Mouse (Mus musculus): ENCODE data around the gene Tars2. TPM values are rescaled to one million over a fixed set of nuclear protein-coding genes. Genes with fewer than 3 reads are reported as not detected.
"Not testable (repeated sequence)": the region's sequence is repeated elsewhere in the genome, so short reads cannot be mapped to it uniquely, and the experiment has no call there.

Tars2 gene
- polyA plus RNA-seq, 1 experiment from 2014 or later: 58.8 TPM

DNA sequence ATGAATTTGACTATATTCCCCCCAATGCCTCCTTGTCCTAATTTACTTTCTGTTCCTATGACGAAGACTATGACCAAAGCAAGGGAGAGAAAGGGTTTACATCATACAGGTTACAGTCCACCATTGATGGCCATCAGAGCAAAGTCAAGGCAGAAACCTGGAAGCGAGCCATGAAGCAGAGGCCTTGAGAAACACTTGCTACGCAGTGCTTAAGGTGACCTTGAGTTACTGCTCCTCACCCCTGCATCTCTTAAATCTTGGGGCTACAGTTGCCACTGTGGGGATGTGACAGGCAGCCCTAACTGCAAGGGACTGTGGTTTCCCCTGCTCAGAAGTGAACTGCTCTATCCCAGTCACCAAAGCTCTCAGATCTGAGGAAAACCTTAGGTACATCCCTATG lies 56.7 kb downstream of the Tars2 start:
- WGBS: 95% methylated on average over 3 of the region's 3 CpGs
- peaks cover 30% of the 10 kb centered on the region for H3K4me1 ChIP-seq (replicated peaks)

GRCm38 (mm10) chr3:95701877-95702540 lies 58.0 kb downstream of the Tars2 start:
- 4% methylated on average over 24 of the region's 24 CpGs for WGBS
- peak overlapping the region; percentile 88 for H3K27ac ChIP-seq

More for the DNA sequence above, 56.7 kb downstream of the Tars2 start:
- no peak for DNase-seq (ENCODE audit: low spot score)
- Histone ChIP-seq H3K9me3 (no peaks in the 10 kb centered on the region), H3K36me3 (no peaks in the 10 kb centered on the region), H3K27ac (no peak overlapping the region), H3K27me3 (ENCODE audit: insufficient read depth, poor library complexity, severe bottlenecking) (0 out of 2 replicates have a peak, but pooled peaks cover 4% of the 10 kb centered on the region), H3K4me3 (no peak overlapping the region)

DNA sequence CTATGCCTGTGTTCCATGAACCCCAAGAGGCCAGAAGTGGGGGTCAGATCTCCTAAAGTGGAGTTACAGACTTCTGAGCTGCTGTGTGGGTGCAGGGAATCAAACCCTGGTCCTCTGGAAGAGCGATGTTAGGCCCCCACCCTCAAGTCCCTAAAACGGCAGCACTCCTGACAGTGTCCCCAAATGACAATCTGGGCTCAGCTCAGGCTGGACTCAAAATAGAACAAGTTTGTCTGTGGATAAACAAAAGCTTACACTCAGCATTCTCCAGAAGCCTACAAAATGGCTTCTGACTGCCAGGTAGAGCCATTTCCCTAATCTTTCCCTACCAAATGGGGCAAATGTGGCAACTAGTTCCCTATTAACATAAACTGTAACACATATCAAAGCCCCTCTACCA lies 58.9 kb downstream of the Tars2 start:
- 77% methylated on average over 2 of the region's 2 CpGs for WGBS
- Histone ChIP-seq H3K9me3 (no peaks in the 10 kb centered on the region), H3K27me3 (ENCODE audit: insufficient read depth, poor library complexity, severe bottlenecking) (0 out of 2 replicates have a peak, but pooled peaks cover 4% of the 10 kb centered on the region), H3K36me3 (no peaks in the 10 kb centered on the region), H3K27ac (peak overlapping the region; percentile 88), H3K4me3 (no peak overlapping the region), H3K4me1 (replicated peaks) (peaks cover 43% of the 10 kb centered on the region)
- no peak for DNase-seq (ENCODE audit: low spot score)

More at GRCm38 (mm10) chr3:95701877-95702540, 58.0 kb downstream of the Tars2 start:
- no peaks in the 10 kb centered on the region for H3K36me3 ChIP-seq
- H3K27me3 ChIP-seq (ENCODE audit: insufficient read depth, poor library complexity, severe bottlenecking): 0 out of 2 replicates have a peak, but pooled peaks cover 4% of the 10 kb centered on the region
- H3K4me3 ChIP-seq: peak overlapping the region; percentile 44
- H3K4me1 ChIP-seq (replicated peaks): peaks cover 34% of the 10 kb centered on the region
- DNase-seq (ENCODE audit: low spot score): peak; percentile 87
- H3K9me3 ChIP-seq: no peaks in the 10 kb centered on the region

- H3K9me3 ChIP-seq: no peaks in the 10 kb centered on the region
- H3K36me3 ChIP-seq: no peaks in the 10 kb centered on the region
- H3K27me3 ChIP-seq (ENCODE audit: insufficient read depth, poor library complexity, severe bottlenecking): 0 out of 2 replicates have a peak, but pooled peaks cover 4% of the 10 kb centered on the region
- WGBS: 48% methylated on average over 6 of the region's 6 CpGs
- no peak overlapping the region for H3K4me3 ChIP-seq
- H3K4me1 ChIP-seq (replicated peaks): peaks cover 51% of the 10 kb centered on the region
- no peak for DNase-seq (ENCODE audit: low spot score)
- peak overlapping the region; percentile 64 for H3K27ac ChIP-seq
Measured at GRCm38 (mm10) chr3:95700233-95700681, 59.7 kb downstream of the Tars2 start.

DNA sequence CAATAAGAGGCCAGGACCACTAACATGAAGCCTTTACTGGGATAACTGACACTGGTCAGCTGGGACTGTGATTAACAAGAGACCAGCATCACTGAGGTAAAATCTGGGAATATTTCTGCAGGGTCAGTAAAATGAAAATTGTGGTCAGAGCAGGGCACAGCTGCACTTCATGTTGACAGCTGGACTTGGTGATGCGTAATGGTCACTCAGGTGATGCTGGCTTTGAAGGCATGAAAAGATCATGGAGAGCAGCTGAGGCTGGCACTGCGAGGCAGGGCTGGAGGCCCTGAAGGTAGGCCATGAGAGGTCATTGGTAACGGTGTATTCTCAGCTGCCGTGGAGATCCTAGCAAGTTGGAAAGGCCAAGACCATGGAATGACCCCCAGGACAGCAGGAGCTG lies 61.7 kb downstream of the Tars2 start:
- no peak overlapping the region for H3K27ac ChIP-seq
- peaks cover 4% of the 10 kb centered on the region; the same call in 1 of the 2 replicates for H3K27me3 ChIP-seq (ENCODE audit: insufficient read depth, poor library complexity, severe bottlenecking)
- peaks cover 69% of the 10 kb centered on the region for H3K4me1 ChIP-seq (replicated peaks)
- WGBS: 91% methylated on average over 4 of the region's 4 CpGs
- DNase-seq (ENCODE audit: low spot score): no peak
- no peak overlapping the region for H3K4me3 ChIP-seq
- H3K36me3 ChIP-seq: no peaks in the 10 kb centered on the region
- H3K9me3 ChIP-seq: no peaks in the 10 kb centered on the region

DNA sequence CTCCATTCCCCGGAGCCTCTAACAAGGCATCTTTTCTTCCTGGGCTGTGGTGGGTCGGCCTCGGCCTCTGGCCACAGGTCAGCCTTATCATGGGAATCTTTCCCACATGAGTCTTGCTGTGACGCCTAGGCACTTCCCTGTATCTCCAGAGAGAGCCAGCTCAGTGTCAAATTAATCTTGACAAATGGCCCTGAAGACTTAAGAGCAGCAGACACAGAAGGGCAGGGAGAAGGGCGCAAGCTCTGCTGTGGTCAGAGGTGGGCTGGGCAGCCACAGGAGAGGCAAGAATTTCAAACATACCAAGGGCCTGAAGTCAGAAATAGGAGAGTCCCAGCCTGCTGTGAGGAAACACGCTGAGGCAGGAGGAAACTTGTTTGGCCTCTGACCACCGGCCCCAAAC lies 63.6 kb downstream of the Tars2 start:
- H3K4me1 ChIP-seq (replicated peaks): peaks cover 59% of the 10 kb centered on the region
- peak; percentile 55 for DNase-seq (ENCODE audit: low spot score)
- 13% methylated on average over 7 of the region's 7 CpGs for WGBS
- H3K27me3 ChIP-seq (ENCODE audit: insufficient read depth, poor library complexity, severe bottlenecking): peaks cover 4% of the 10 kb centered on the region; the same call in 1 of the 2 replicates
- no peaks in the 10 kb centered on the region for H3K9me3 ChIP-seq
- 0 out of 2 replicates have a peak overlapping the region, but pooled peaks have one; percentile 6 for H3K4me3 ChIP-seq
- peak overlapping the region; percentile 76 for H3K27ac ChIP-seq
- H3K36me3 ChIP-seq: peaks cover 2% of the 10 kb centered on the region; the same call in 1 of the 2 replicates

- peak overlapping the region; percentile 76 for H3K27ac ChIP-seq
- no peak for DNase-seq (ENCODE audit: low spot score)
Measured at GRCm38 (mm10) chr3:95695796-95696195, 64.2 kb downstream of the Tars2 start.

DNA sequence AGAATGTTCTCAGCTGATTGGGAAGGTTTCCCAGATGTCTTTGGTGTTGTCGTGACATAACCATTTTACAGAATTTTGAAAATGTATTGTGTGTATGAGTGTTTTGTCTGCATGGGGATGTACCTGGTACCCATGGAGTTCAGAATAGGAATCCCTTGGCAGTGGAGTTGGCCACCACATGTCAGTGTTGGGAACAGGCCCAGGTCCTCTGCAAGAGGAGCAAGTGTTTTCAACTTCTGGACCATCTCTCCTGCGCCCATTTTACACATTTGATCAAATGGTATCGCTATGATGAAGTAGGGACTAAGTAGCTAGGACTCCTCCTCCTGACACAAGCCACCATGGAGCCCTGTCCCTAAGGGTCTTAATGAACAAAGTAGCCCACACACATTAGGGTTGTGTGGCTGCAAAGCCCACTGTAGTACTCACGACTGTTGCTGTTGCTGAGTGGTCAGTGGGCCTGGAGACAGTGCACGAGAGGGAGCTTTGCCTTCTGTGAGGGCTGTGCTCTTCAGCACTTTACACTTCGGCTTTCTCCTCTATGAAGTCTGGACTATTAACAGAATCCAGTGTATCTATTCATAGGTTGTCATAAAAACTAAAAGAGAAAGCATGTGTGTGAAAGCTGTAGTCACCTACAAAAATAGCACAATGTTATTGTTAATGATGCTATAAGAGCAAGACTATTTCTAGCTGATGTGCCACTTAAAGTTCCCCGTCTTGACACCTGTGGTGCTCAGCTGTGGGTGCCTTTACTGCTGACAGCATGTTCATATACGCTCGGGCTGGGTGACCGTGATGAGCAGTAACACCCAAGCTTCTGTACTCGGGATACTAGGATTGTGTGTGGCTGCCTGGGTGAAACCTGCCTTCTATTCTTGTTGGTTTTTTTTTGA lies 65.0 kb downstream of the Tars2 start:
- Histone ChIP-seq H3K4me3 (no peak overlapping the region), H3K27ac (peak overlapping the region; percentile 76), H3K27me3 (ENCODE audit: insufficient read depth, poor library complexity, severe bottlenecking) (peaks cover 4% of the 10 kb centered on the region; the same call in 1 of the 2 replicates), H3K36me3 (peaks cover 5% of the 10 kb centered on the region; the same call in 1 of the 2 replicates), H3K4me1 (replicated peaks) (peaks cover 50% of the 10 kb centered on the region), H3K9me3 (0 out of 2 replicates have a peak, but pooled peaks cover 2% of the 10 kb centered on the region)
- no peak for DNase-seq (ENCODE audit: low spot score)
- 89% methylated on average over 11 of the region's 11 CpGs for WGBS

More at GRCm38 (mm10) chr3:95695796-95696195, 64.2 kb downstream of the Tars2 start:
- H3K9me3 ChIP-seq: 0 out of 2 replicates have a peak, but pooled peaks cover 2% of the 10 kb centered on the region
- peak overlapping the region; percentile 6; the same call in 1 of the 2 replicates for H3K4me3 ChIP-seq
- H3K4me1 ChIP-seq (replicated peaks): peaks cover 53% of the 10 kb centered on the region
- peaks cover 4% of the 10 kb centered on the region; the same call in 1 of the 2 replicates for H3K27me3 ChIP-seq (ENCODE audit: insufficient read depth, poor library complexity, severe bottlenecking)
- 20% methylated on average over 3 of the region's 3 CpGs for WGBS
- peaks cover 5% of the 10 kb centered on the region; the same call in 1 of the 2 replicates for H3K36me3 ChIP-seq

GRCm38 (mm10) chr3:95693821-95694807 lies 65.9 kb downstream of the Tars2 start:
- 50% methylated on average over 11 of the region's 11 CpGs for WGBS
- peaks cover 5% of the 10 kb centered on the region; the same call in 1 of the 2 replicates for H3K36me3 ChIP-seq
- DNase-seq (ENCODE audit: low spot score): no peak
- peak overlapping the region; percentile 31; the same call in 1 of the 2 replicates for H3K27ac ChIP-seq
- no peak overlapping the region for H3K4me3 ChIP-seq
- peaks cover 53% of the 10 kb centered on the region for H3K4me1 ChIP-seq (replicated peaks)
- H3K9me3 ChIP-seq: 0 out of 2 replicates have a peak, but pooled peaks cover 2% of the 10 kb centered on the region
- peaks cover 2% of the 10 kb centered on the region; the same call in 1 of the 2 replicates for H3K27me3 ChIP-seq (ENCODE audit: insufficient read depth, poor library complexity, severe bottlenecking)

GRCm38 (mm10) chr3:95692677-95693076 lies 67.3 kb downstream of the Tars2 start:
- H3K27ac ChIP-seq: no peak overlapping the region
- H3K36me3 ChIP-seq: peaks cover 5% of the 10 kb centered on the region; the same call in 1 of the 2 replicates
- H3K4me3 ChIP-seq: no peak overlapping the region
- peaks cover 63% of the 10 kb centered on the region for H3K4me1 ChIP-seq (replicated peaks)
- WGBS: 87% methylated on average over 6 of the region's 6 CpGs
- no peak for DNase-seq (ENCODE audit: low spot score)
- 0 out of 2 replicates have a peak, but pooled peaks cover 2% of the 10 kb centered on the region for H3K9me3 ChIP-seq
- peaks cover 16% of the 10 kb centered on the region for H3K27me3 ChIP-seq (ENCODE audit: insufficient read depth, poor library complexity, severe bottlenecking)

GRCm38 (mm10) chr3:95690552-95690951 lies 69.5 kb downstream of the Tars2 start:
- WGBS: 95% methylated on average over 2 of the region's 2 CpGs
- not testable (repeated sequence) for DNase-seq (ENCODE audit: low spot score); H3K27ac ChIP-seq; H3K9me3 ChIP-seq; H3K4me3 ChIP-seq; H3K36me3 ChIP-seq
- H3K27me3 ChIP-seq (ENCODE audit: insufficient read depth, poor library complexity, severe bottlenecking): peaks cover 36% of the 10 kb centered on the region
- peaks cover 65% of the 10 kb centered on the region for H3K4me1 ChIP-seq (replicated peaks)
